Mouse (Mus musculus): Measurements from ENCODE around the gene Epdr1.

DNA sequence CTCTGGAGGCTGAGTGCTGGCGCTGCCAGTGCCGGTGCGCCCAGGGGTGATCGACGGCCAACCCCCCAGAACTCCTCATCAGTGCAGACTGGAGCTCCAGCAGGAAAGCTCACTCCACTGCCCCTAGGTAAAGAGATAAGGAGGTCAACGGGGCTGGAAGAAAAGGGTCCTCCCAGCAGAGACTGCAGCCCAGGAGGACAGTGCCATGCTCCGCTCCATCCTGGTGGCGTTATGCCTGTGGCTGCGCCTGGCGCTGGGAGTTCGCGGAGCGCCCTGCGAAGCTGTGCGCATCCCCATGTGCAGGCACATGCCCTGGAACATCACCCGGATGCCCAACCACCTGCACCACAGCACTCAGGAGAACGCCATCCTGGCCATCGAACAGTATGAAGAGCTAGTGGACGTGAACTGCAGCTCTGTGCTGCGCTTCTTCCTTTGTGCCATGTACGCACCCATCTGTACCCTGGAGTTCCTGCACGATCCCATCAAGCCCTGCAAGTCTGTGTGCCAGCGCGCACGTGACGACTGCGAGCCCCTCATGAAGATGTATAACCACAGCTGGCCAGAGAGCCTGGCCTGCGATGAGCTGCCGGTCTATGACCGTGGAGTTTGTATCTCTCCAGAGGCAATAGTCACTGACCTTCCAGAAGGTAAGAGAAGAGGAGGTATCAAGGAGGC is 3.6 kb upstream of the Epdr1 start:
- TF ChIP-seq POLR2A (IDR thresholded peaks at IDR 0.05; ENCODE audit: borderline replicate concordance, insufficient read depth, low read length) (no peak), CTCF (IDR thresholded peaks at IDR 0.05; ENCODE audit: borderline replicate concordance, insufficient read depth, low read depth, low read length) (no peak)

All from cerebellum, adult 2 months (tissue).